Mouse (Mus musculus) stomach, embryonic 16.5 days (tissue): Measurements from ENCODE around the gene Ralgapb. TPM values are rescaled to one million over a fixed set of nuclear protein-coding genes. Genes with fewer than 3 reads are reported as not detected.
"Not testable (repeated sequence)": the region's sequence is repeated elsewhere in the genome, so short reads cannot be mapped to it uniquely, and the experiment has no call there.

Source experiments
- ATAC-seq: fragments of 200-750 bp; cut with Nextera tagmentation; 2 replicates; pipeline ENCODE4 v1.8.0; 2017; ENCODE audit warnings: moderate number of reproducible peaks, moderate TSS enrichment; ENCODE audit not compliant: insufficient read depth, low FRiP score
- H3K27ac ChIP-seq: fragments of 300-500 bp; sonication (generic); 2 replicates; pipeline ENCODE4 v1.5.1; 2014; ENCODE audit warnings: low read length
- H3K27me3 ChIP-seq: fragments of 300-500 bp; sonication (generic); 2 replicates; pipeline ENCODE4 v1.6.1; 2014; ENCODE audit warnings: low read length, control low read depth, mixed read lengths; ENCODE audit not compliant: control insufficient read depth, insufficient read depth
- H3K36me3 ChIP-seq: fragments of 300-500 bp; sonication (generic); 2 replicates; pipeline ENCODE4 v1.6.1; 2014; ENCODE audit warnings: low read length; ENCODE audit not compliant: control insufficient read depth, insufficient read depth
- H3K4me1 ChIP-seq: fragments of 300-500 bp; sonication (generic); 2 replicates; pipeline ENCODE4 v1.6.1; 2014; ENCODE audit warnings: low read length, control low read depth, mixed read lengths; ENCODE audit not compliant: control insufficient read depth, insufficient read depth
- H3K4me2 ChIP-seq: fragments of 300-500 bp; sonication (generic); 2 replicates; pipeline ENCODE4 v1.6.1; 2014; ENCODE audit warnings: low read depth, low read length, mixed read lengths
- H3K4me3 ChIP-seq: fragments of 300-500 bp; sonication (generic); replicated peaks from 2 replicates; pipeline ENCODE4 v1.5.1; 2014; ENCODE audit warnings: mild to moderate bottlenecking, low read length
- H3K9ac ChIP-seq: fragments of 300-500 bp; sonication (generic); 2 replicates; pipeline ENCODE4 v1.6.1; 2014; ENCODE audit warnings: low read length
- H3K9me3 ChIP-seq: fragments of 300-500 bp; sonication (generic); replicated peaks from 2 replicates; pipeline ENCODE4 v1.6.1; 2016; ENCODE audit warnings: low read length, control low read depth; ENCODE audit not compliant: control insufficient read depth
- WGBS: fragments of 180-500 bp; shearing (Covaris S2); extraction: QIAGEN DNeasy Blood & Tissue Kit; methylation state at CpG from one replicate; pipeline ENCODE4 v1.1.7; 2014; 5-methylcytosine and 5-hydroxymethylcytosine counted together
- polyA plus RNA-seq: library from polyadenylated mRNA; unstranded; fragments of >200 nt; fragmentation: Nextera tagmentation; extraction: Ambion mirVana; gene quantifications from 2 replicates; pipeline ENCODE4 v1.2.1, GENCODE M21; 2015

Ralgapb gene
- polyA plus RNA-seq, 1 experiment from 2014 or later, result 13.2 TPM

GRCm38 (mm10) chr2:158389421-158389820 lies 20.2 kb upstream of the Ralgapb start:
- no peak overlapping the region for H3K4me2 ChIP-seq
- H3K9ac ChIP-seq, result no peak overlapping the region
- H3K27ac ChIP-seq, result no peak overlapping the region
- no peaks in the 10 kb centered on the region for H3K27me3 ChIP-seq
- H3K4me3 ChIP-seq, result no peak overlapping the region
- no peaks in the 10 kb centered on the region for H3K9me3 ChIP-seq
- no peaks in the 10 kb centered on the region for H3K4me1 ChIP-seq
- 87% methylated on average over 7 of the region's 7 CpGs for WGBS
- H3K36me3 ChIP-seq, result no peaks in the 10 kb centered on the region
- ATAC-seq, result no peak

- Histone ChIP-seq H3K27ac (no peak overlapping the region), H3K4me2 (no peak overlapping the region), H3K27me3 (no peaks in the 10 kb centered on the region), H3K4me3 (no peak overlapping the region), H3K9ac (no peak overlapping the region), H3K4me1 (no peaks in the 10 kb centered on the region), H3K9me3 (no peaks in the 10 kb centered on the region), H3K36me3 (no peaks in the 10 kb centered on the region)
- WGBS, result 84% methylated on average over 6 of the region's 6 CpGs
- ATAC-seq, result no peak
These were observed 13.3 kb upstream of the Ralgapb start for GRCm38 (mm10) chr2:158396369-158396768.

- not testable (repeated sequence) for H3K9ac ChIP-seq, H3K27ac ChIP-seq, H3K9me3 ChIP-seq, H3K36me3 ChIP-seq, H3K4me2 ChIP-seq, H3K4me1 ChIP-seq, H3K27me3 ChIP-seq
- peak; percentile 53; the same call in 1 of the 2 replicates for ATAC-seq
- 47% methylated on average over 13 of the region's 13 CpGs for WGBS
- H3K4me3 ChIP-seq, result 0 out of 2 replicates have a peak overlapping the region, but pooled peaks have one; percentile 10
These were observed 12.5 kb upstream of the Ralgapb start for GRCm38 (mm10) chr2:158397140-158397539.

- H3K9me3 ChIP-seq, result no peaks in the 10 kb centered on the region
- no peak overlapping the region for H3K27ac ChIP-seq
- WGBS, result 82% methylated on average over 7 of the region's 7 CpGs
- H3K4me2 ChIP-seq, result no peak overlapping the region
- no peak overlapping the region for H3K9ac ChIP-seq
- no peaks in the 10 kb centered on the region for H3K27me3 ChIP-seq
- no peaks in the 10 kb centered on the region for H3K4me1 ChIP-seq
- H3K4me3 ChIP-seq, result no peak overlapping the region
- no peaks in the 10 kb centered on the region for H3K36me3 ChIP-seq
- ATAC-seq, result no peak
These were observed 6.7 kb upstream of the Ralgapb start for GRCm38 (mm10) chr2:158402915-158403314.

GRCm38 (mm10) chr2:158408997-158409594 lies 552 bp upstream of the Ralgapb start:
- Histone ChIP-seq H3K36me3 (no peaks in the 10 kb centered on the region), H3K4me3 (peak overlapping the region; percentile 91), H3K4me2 (peak overlapping the region; percentile 62), H3K27ac (no peak overlapping the region), H3K4me1 (peaks cover 13% of the 10 kb centered on the region), H3K9me3 (no peaks in the 10 kb centered on the region), H3K9ac (peak overlapping the region; percentile 68), H3K27me3 (no peaks in the 10 kb centered on the region)
- WGBS, result 15% methylated on average over 14 of the region's 14 CpGs
- ATAC-seq, result no peak

- peak overlapping the region; percentile 89 for H3K27ac ChIP-seq
- H3K4me1 ChIP-seq, result peaks cover 16% of the 10 kb centered on the region
- H3K4me3 ChIP-seq, result peak overlapping the region; percentile 91
- H3K4me2 ChIP-seq, result peak overlapping the region; percentile 94
- no peaks in the 10 kb centered on the region for H3K27me3 ChIP-seq
- WGBS, result 2% methylated on average over 53 of the region's 67 CpGs
- ATAC-seq, result peak; percentile 65
- peak overlapping the region; percentile 94 for H3K9ac ChIP-seq
- H3K9me3 ChIP-seq, result no peaks in the 10 kb centered on the region
- no peaks in the 10 kb centered on the region for H3K36me3 ChIP-seq
These were observed 670 bp downstream of the Ralgapb start for GRCm38 (mm10) chr2:158410022-158411014.

- Histone ChIP-seq H3K9ac (no peak overlapping the region), H3K4me1 (peaks cover 16% of the 10 kb centered on the region), H3K27me3 (no peaks in the 10 kb centered on the region), H3K4me3 (no peak overlapping the region), H3K36me3 (no peaks in the 10 kb centered on the region), H3K27ac (no peak overlapping the region), H3K4me2 (no peak overlapping the region), H3K9me3 (no peaks in the 10 kb centered on the region)
- no peak for ATAC-seq
- WGBS, result 69% methylated on average over 2 of the region's 2 CpGs
These were observed 3.6 kb downstream of the Ralgapb start for GRCm38 (mm10) chr2:158413240-158413639.

GRCm38 (mm10) chr2:158415826-158416225 lies 6.2 kb downstream of the Ralgapb start:
- Histone ChIP-seq H3K27ac (no peak overlapping the region), H3K4me3 (no peak overlapping the region), H3K36me3 (no peaks in the 10 kb centered on the region), H3K4me1 (peaks cover 11% of the 10 kb centered on the region), H3K4me2 (no peak overlapping the region), H3K27me3 (no peaks in the 10 kb centered on the region), H3K9me3 (no peaks in the 10 kb centered on the region), H3K9ac (no peak overlapping the region)
- WGBS, result 68% methylated on average over 1 of the region's 1 CpGs
- no peak for ATAC-seq

- Histone ChIP-seq H3K27ac (no peak overlapping the region), H3K4me3 (no peak overlapping the region), H3K4me2 (no peak overlapping the region), H3K4me1 (peaks cover 3% of the 10 kb centered on the region; the same call in 1 of the 2 replicates), H3K9me3 (no peaks in the 10 kb centered on the region), H3K36me3 (0 out of 2 replicates have a peak, but pooled peaks cover 1% of the 10 kb centered on the region), H3K27me3 (no peaks in the 10 kb centered on the region), H3K9ac (no peak overlapping the region)
- 74% methylated on average over 1 of the region's 1 CpGs for WGBS
- ATAC-seq, result no peak
These were observed 9.0 kb downstream of the Ralgapb start for GRCm38 (mm10) chr2:158418663-158419062.
